Mouse (Mus musculus) heart, embryonic 11.5 days (tissue): ENCODE measurements around the gene Hist1h3e. TPM values are rescaled to one million over a fixed set of nuclear protein-coding genes. Genes with fewer than 3 reads are reported as not detected.
"Not testable (repeated sequence)": the region's sequence is repeated elsewhere in the genome, so short reads cannot be mapped to it uniquely, and the experiment has no call there.

Experiments
- ATAC-seq: fragments of 200-750 bp; cut with Nextera tagmentation; replicated peaks from 2 replicates; pipeline ENCODE4 v1.8.0; 2017; ENCODE audit warnings: moderate library complexity; ENCODE audit not compliant: insufficient number of reproducible peaks, low FRiP score, low TSS enrichment
- H3K27ac ChIP-seq: fragments of 300-500 bp; sonication (generic); 2 replicates; pipeline ENCODE4 v1.5.1; 2014; ENCODE audit warnings: mild to moderate bottlenecking, low read depth, low read length
- H3K27me3 ChIP-seq: fragments of 300-500 bp; sonication (generic); 2 replicates; pipeline ENCODE4 v1.6.1; 2014; ENCODE audit warnings: mild to moderate bottlenecking, low read length, mixed read lengths; ENCODE audit not compliant: control insufficient read depth, insufficient read depth
- H3K36me3 ChIP-seq: fragments of 300-500 bp; sonication (generic); 2 replicates; pipeline ENCODE4 v1.6.1; 2014; ENCODE audit warnings: mild to moderate bottlenecking, low read length, moderate library complexity, mixed read lengths; ENCODE audit not compliant: control insufficient read depth, insufficient read depth
- H3K4me1 ChIP-seq: fragments of 300-500 bp; sonication (generic); 2 replicates; pipeline ENCODE4 v1.6.1; 2014; ENCODE audit warnings: low read length; ENCODE audit not compliant: control insufficient read depth, insufficient read depth
- H3K4me2 ChIP-seq: fragments of 300-500 bp; sonication (generic); 2 replicates; pipeline ENCODE4 v1.6.1; 2014; ENCODE audit warnings: mild to moderate bottlenecking, moderate library complexity
- H3K4me3 ChIP-seq: fragments of 300-500 bp; sonication (generic); 2 replicates; pipeline ENCODE4 v1.5.1; 2014; ENCODE audit warnings: low read depth, low read length
- H3K9ac ChIP-seq: fragments of 300-500 bp; sonication (generic); 2 replicates; pipeline ENCODE4 v1.6.1; 2014; ENCODE audit warnings: mild to moderate bottlenecking, low read depth, low read length, moderate library complexity
- H3K9me3 ChIP-seq: fragments of 300-500 bp; sonication (generic); replicated peaks from 2 replicates; pipeline ENCODE4 v1.6.1; 2016; ENCODE audit warnings: low read length; ENCODE audit not compliant: control insufficient read depth
- WGBS: fragments of 180-500 bp; shearing (Covaris S2); extraction: QIAGEN DNeasy Blood & Tissue Kit; methylation state at CpG from one replicate; pipeline ENCODE4 v1.1.7; 2014; ENCODE audit not compliant: insufficient replicate concordance; 5-methylcytosine and 5-hydroxymethylcytosine counted together
- polyA plus RNA-seq: library from polyadenylated mRNA; unstranded; fragments of >200 nt; fragmentation: Nextera tagmentation; extraction: Ambion mirVana; gene quantifications from 2 replicates; pipeline ENCODE4 v1.2.1, GENCODE M21; 2014

Gene Hist1h3e
- polyA plus RNA-seq, 1 experiment from 2014 or later: 3.0 TPM

GRCm38 (mm10) chr13:23539821-23540220, 22.3 kb downstream of the Hist1h3e start:
- H3K4me3 ChIP-seq, H3K4me2 ChIP-seq, H3K9me3 ChIP-seq, H3K9ac ChIP-seq, H3K36me3 ChIP-seq, H3K4me1 ChIP-seq, H3K27ac ChIP-seq, H3K27me3 ChIP-seq, ATAC-seq: not testable (repeated sequence)
- WGBS: 59% methylated on average over 1 of the region's 1 CpGs

- 80% methylated on average over 5 of the region's 5 CpGs for WGBS
- Histone ChIP-seq H3K27me3 (no peaks in the 10 kb centered on the region), H3K4me2 (no peak overlapping the region), H3K9ac (no peak overlapping the region), H3K36me3 (no peaks in the 10 kb centered on the region), H3K4me1 (0 out of 2 replicates have a peak, but pooled peaks cover 6% of the 10 kb centered on the region), H3K4me3 (no peak overlapping the region), H3K27ac (no peak overlapping the region), H3K9me3 (no peaks in the 10 kb centered on the region)
- no peak for ATAC-seq
Observed at GRCm38 (mm10) chr13:23538249-23538648, 23.9 kb downstream of the Hist1h3e start.

GRCm38 (mm10) chr13:23537006-23537710, 25.0 kb downstream of the Hist1h3e start:
- Histone ChIP-seq H3K4me3 (no peak overlapping the region), H3K36me3 (no peaks in the 10 kb centered on the region), H3K4me1 (peaks cover 12% of the 10 kb centered on the region), H3K9me3 (no peaks in the 10 kb centered on the region), H3K4me2 (peak overlapping the region; percentile 30), H3K27ac (no peak overlapping the region), H3K27me3 (no peaks in the 10 kb centered on the region), H3K9ac (0 out of 2 replicates have a peak overlapping the region, but pooled peaks have one; percentile 7)
- no peak for ATAC-seq
- 84% methylated on average over 3 of the region's 3 CpGs for WGBS

- Histone ChIP-seq H3K4me3 (peak overlapping the region; percentile 57), H3K4me1 (peaks cover 12% of the 10 kb centered on the region), H3K27ac (peak overlapping the region; percentile 98), H3K9me3 (no peaks in the 10 kb centered on the region), H3K27me3 (no peaks in the 10 kb centered on the region), H3K9ac (peak overlapping the region; percentile 66), H3K4me2 (peak overlapping the region; percentile 65), H3K36me3 (no peaks in the 10 kb centered on the region)
- ATAC-seq: no peak
- 23% methylated on average over 7 of the region's 7 CpGs for WGBS
Observed at GRCm38 (mm10) chr13:23536076-23536822, 25.9 kb downstream of the Hist1h3e start.

GRCm38 (mm10) chr13:23535137-23536075, 26.8 kb downstream of the Hist1h3e start, which contains the start of gene Hist1h3g:
Gene Hist1h3g (plus strand): TSS chr13:23535422.
- Histone ChIP-seq H3K4me3 (peak within 1 kb of the TSS; percentile 57), H3K27ac (peak within 1 kb of the TSS; percentile 98), H3K4me2 (peak within 1 kb of the TSS; percentile 65), H3K4me1 (peaks cover 12% of the 10 kb centered on the region), H3K9ac (peak within 1 kb of the TSS; percentile 80)
- peak; percentile 89 for ATAC-seq
- not testable (repeated sequence) for H3K9me3 ChIP-seq, H3K36me3 ChIP-seq, H3K27me3 ChIP-seq
- WGBS: 1% methylated on average over 51 of the region's 62 CpGs

- peak overlapping the region; percentile 65 for H3K4me2 ChIP-seq
- WGBS: 1% methylated on average over 15 of the region's 15 CpGs
- no peaks in the 10 kb centered on the region for H3K36me3 ChIP-seq
- peak overlapping the region; percentile 98 for H3K27ac ChIP-seq
- H3K9me3 ChIP-seq: no peaks in the 10 kb centered on the region
- ATAC-seq: no peak
- H3K9ac ChIP-seq: peak overlapping the region; percentile 80
- peaks cover 12% of the 10 kb centered on the region for H3K4me1 ChIP-seq
- peak overlapping the region; percentile 57 for H3K4me3 ChIP-seq
- H3K27me3 ChIP-seq: no peaks in the 10 kb centered on the region
Observed at GRCm38 (mm10) chr13:23534368-23535131, 27.6 kb downstream of the Hist1h3e start.

- H3K36me3 ChIP-seq, H3K27me3 ChIP-seq, H3K9me3 ChIP-seq: not testable (repeated sequence)
- peak within 1 kb of the TSS; percentile 57 for H3K4me3 ChIP-seq
- peaks cover 15% of the 10 kb centered on the region for H3K4me1 ChIP-seq
- H3K27ac ChIP-seq: peak within 1 kb of the TSS; percentile 98
- peak within 1 kb of the TSS; percentile 65 for H3K4me2 ChIP-seq
- peak; percentile 50 for ATAC-seq
- peak within 1 kb of the TSS; percentile 90 for H3K9ac ChIP-seq
- under 1% methylated on average over 28 of the region's 53 CpGs for WGBS
Observed at GRCm38 (mm10) chr13:23533560-23534367, 28.4 kb downstream of the Hist1h3e start, which contains the start of gene Hist1h2af. Gene Hist1h2af (plus strand): TSS chr13:23533906.
